Comparison of ENCODE assay signal across 16 mouse cellular contexts in the genomic region with DNA sequence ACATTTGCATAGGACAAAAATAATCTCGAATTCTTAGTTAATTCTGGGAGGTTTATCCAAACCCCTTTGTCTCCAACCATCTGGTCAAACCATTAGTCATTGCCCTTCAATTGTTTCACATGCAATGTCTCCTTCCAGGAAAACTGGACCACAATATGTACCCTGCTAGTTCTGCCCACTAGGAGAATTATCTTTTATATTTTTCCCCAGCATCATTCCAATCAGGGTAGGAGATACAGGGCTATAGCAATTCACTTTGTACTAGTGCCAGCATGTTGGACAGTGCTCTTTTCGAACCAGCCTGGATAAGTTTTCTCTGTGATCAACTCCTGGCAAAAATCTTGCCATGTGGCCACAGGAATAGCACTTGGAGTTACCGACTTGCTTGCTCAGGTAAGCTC.
DNase-seq lines count a peak whose midpoint lies in the region; ATAC-seq lines count a peak whose summit lies in the region.
"Had no signal": no experiment of that assay in that cellular context is flagged by ENCODE, and none has a peak within 500 bp of the region (broad histone marks: within the 10 kb centered on the region; RNA-seq: fewer than 3 reads in every experiment).

No protein-coding gene starts in this region.

- ATAC-seq in cerebellum, adult (ENCODE audit: insufficient number of reproducible peaks, low FRiP score, low TSS enrichment), result peak; percentile 79
- ATAC-seq: CD4-positive, CD25-positive, alpha-beta regulatory T cell, adult 4 months; inflammation-experienced regulatory T-cells, adult 6 months had no signal

- no peak for DNase-seq in cerebellum, postnatal 4 days (ENCODE audit: low spot score in 2 of 2)
- DNase-seq in layer of hippocampus, adult 11-12 months (ENCODE audit: low spot score), result peak; percentile 5
- DNase-seq in layer of hippocampus, adult 9-10 months (ENCODE audit: low spot score), result no peak
- peak; percentile 52 to 57 for DNase-seq in cerebellum, adult 18-20 months
- peak; percentile 58 to 68 for DNase-seq in cerebellum, postnatal 25 days
- no peak for DNase-seq in left cerebral cortex, adult 8-10 months (ENCODE audit: low spot score in 2 of 2)
- no peak for DNase-seq in gastrocnemius, postnatal 4 days (ENCODE audit: low spot score in 2 of 2)
- DNase-seq: adrenal gland, postnatal 14 days; gastrocnemius, postnatal 25 days; kidney, adult 9 months; kidney, postnatal 25 days; right cerebral cortex, adult 18-20 months; thymus, postnatal 36 days had no signal

Comparison
In these comparisons a context has a peak if more than half of its experiments do, and no peak if none do; other contexts are left out.
1. DNase-seq: peak in layer of hippocampus, adult 11-12 months (single experiment), cerebellum, adult 18-20 months (2 of 2) and cerebellum, postnatal 25 days (2 of 2); none in cerebellum, postnatal 4 days (0 of 2), layer of hippocampus, adult 9-10 months (single experiment), left cerebral cortex, adult 8-10 months (0 of 2) and gastrocnemius, postnatal 4 days (0 of 2).